ENCODE assay signal across 8 mouse cellular contexts in genomic region chr3:127161998-127162712, GRCm38 (mm10).
DNase-seq lines count a peak whose midpoint lies in the region; ATAC-seq and TF ChIP-seq lines count a peak whose summit lies in the region.

No protein-coding gene starts in this region.

- peak overlapping the region; percentile 83 for H3K27ac ChIP-seq in hindbrain, embryonic 15.5 days (replicated peaks)
- H3K27ac ChIP-seq in left cerebral cortex, adult 2 months, result peak overlapping the region; percentile 96

- H3K4me2 ChIP-seq in hindbrain, embryonic 15.5 days, result peak overlapping the region; percentile 89

- intact Hi-C loops in left cerebral cortex, adult 2 months (cut with DNase I), result loop anchor here (5.0 kb wide), 2 partner anchors 125 to 165 kb away; no protein-coding TSS in a partner anchor

- peak; percentile 87 for ATAC-seq in hindbrain, embryonic 15.5 days (ENCODE audit: low FRiP score, low read depth)

- peak; percentile 84 for DNase-seq in NIH3T3 (ENCODE audit: low read depth)
- peak; percentile 87 to 89 for DNase-seq in cerebellum, postnatal 14 days
- peak; percentile 83 for DNase-seq in frontal cortex, postnatal 36 days (ENCODE audit: low spot score in 2 of 2)
- DNase-seq in left cerebral cortex, adult 2 months (ENCODE audit: extremely low spot score in 1 of 2, low spot score in 2 of 2), result peak; percentile 74 to 79
- peak; percentile 37 for DNase-seq in lung, postnatal 36 days
- peak; percentile 76 to 83 for DNase-seq in right cerebral cortex, adult 2 months (ENCODE audit: low spot score in 2 of 2)
- no peak for DNase-seq in spleen, adult 12 weeks (ENCODE audit: low spot score)

- no peak for TF ChIP-seq CTCF in left cerebral cortex, adult 2 months (IDR thresholded peaks at IDR 0.05)

- peaks cover 20% of the 10 kb centered on the region for H3K4me1 ChIP-seq in hindbrain, embryonic 15.5 days (replicated peaks)

- under 1% methylated on average over 41 of the region's 41 CpGs for WGBS in hindbrain, embryonic 15.5 days

- H3K36me3 ChIP-seq in hindbrain, embryonic 15.5 days, result no peaks in the 10 kb centered on the region

- no peaks in the 10 kb centered on the region for H3K27me3 ChIP-seq in hindbrain, embryonic 15.5 days

- H3K9me3 ChIP-seq in hindbrain, embryonic 15.5 days, result no peaks in the 10 kb centered on the region

- peak overlapping the region; percentile 49 for H3K9ac ChIP-seq in hindbrain, embryonic 15.5 days

- peak overlapping the region; percentile 51 for H3K4me3 ChIP-seq in hindbrain, embryonic 15.5 days
- H3K4me3 ChIP-seq in left cerebral cortex, adult 2 months, result peak overlapping the region; percentile 61
